Mouse (Mus musculus) right cerebral cortex, postnatal 25 days (tissue): ENCODE results near the gene Prdm10.

ENCODE experiments used
- DNase-seq: peaks from one replicate; pipeline ENCODE4 v3.0.0; 2022

Prdm10 gene

DNA sequence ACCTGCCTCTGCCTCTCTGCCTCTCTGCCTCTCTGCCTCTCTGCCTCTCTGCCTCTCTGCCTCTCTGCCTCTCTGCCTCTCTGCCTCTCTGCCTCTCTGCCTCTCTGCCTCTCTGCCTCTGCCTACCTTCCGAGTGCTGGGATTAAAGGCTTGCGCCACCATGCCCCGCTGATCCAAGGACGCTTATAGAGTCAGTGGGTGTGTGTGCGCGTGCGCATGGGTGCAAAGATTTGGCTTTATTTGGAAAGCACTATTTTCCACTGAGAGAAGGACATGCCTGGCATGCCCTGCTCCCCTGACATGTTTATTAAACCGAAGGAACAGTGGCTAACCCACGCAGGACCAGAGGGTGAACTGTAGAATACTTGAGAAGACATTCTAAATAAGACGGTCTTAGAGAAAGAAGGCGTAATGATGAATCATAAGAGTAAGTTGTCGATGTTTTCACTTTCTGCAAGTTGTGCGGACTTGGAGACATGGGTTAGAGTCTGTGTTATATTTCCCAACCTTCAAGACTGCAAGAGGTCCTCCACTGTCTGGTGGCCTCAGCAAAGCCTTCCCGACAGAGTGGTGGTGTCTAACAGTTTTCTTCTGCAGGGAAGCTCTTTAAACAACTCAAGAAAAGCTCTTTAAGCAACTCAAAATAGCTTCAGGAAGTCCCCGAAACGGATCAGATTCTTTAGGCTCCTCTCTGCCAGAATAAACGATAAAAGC is 104.6 kb downstream of the Prdm10 start:
- no peak for DNase-seq

DNA sequence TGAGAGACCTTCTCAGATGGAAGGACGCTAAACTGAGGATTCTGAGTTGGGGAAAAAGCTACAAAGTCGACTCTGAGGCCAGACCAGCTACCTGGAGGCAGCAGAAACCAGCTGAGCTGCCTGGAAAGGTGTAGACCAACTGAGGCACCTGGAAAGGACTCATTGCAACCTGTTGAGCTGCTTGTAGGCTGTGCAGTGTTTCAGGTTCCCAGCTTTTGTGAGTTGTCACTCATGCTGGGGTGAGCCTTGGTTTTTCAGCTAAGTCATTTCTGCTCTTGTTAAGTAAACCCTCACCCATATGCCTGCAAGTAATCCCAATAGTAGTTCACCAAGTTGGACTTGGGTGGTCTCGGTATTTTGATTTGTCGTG is 105.1 kb downstream of the Prdm10 start:
- DNase-seq = no peak

DNA sequence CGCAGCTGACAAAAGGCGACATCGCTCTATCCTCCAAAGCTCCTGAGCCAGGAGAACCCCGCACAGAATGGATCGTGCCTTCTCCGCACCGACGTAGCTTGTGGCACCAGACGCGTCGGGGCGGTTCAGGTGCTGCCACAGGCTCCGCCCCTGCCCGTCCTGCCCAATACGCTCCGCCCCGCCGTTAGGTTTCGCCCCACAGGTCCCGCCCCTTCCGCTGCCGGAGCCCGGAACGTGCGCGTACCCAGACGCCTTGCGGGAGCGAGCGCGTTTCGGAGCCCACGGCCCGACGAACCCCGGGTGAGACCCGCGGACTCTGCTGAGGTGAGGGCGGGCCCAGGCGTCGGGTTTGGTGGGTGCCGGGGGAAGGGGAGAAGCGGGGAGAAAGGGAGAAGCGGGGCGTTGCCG is 105.6 kb downstream of the Prdm10 start, which contains the start of gene Nfrkb:
Gene Nfrkb, plus strand, starts transcription at position 246 of the 408 bp plus-strand sequence.
- DNase-seq = peak; percentile 96

DNA sequence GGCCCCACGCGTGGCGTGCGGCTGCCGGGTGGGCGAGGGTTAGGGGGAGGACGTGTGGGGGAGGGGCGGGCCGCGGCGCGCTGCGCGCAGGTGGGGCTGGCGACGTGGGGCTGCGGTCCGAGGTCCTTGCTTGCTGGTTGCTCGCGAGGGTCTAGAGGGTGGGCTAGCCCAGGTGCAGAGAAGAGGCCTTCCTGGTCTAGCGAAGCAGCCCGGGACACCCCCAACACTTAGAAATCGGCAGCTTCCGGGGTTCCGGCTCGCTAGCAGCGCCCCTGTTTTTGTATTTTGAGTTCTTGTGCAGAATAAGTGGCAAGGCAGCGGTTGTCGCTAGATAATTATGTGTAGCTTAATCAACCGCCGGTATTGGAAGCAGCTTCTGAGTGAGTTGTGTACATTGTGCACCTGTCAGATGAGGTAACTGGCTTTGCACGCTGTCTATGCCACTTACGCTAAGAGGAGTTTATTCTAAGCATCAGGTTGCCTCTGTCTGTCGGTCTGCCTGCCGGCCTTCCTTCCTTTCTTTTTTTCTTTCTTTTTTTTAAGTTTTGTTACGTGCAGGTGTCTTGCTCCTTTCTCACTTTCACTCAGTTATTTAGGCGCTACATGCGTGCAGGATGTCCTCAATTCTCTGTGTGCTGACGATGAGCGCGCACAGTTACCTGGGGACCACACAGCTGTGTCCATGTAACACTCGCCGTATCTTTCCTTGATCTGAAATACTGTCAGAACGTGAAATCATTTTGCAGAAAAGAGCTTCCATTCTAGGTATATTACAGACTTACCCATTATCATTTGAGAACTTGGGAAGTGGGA is 106.2 kb downstream of the Prdm10 start:
- DNase-seq = no peak

GRCm38 (mm10) chr9:31387206-31387605 is 106.9 kb downstream of the Prdm10 start:
- no peak for DNase-seq

DNA sequence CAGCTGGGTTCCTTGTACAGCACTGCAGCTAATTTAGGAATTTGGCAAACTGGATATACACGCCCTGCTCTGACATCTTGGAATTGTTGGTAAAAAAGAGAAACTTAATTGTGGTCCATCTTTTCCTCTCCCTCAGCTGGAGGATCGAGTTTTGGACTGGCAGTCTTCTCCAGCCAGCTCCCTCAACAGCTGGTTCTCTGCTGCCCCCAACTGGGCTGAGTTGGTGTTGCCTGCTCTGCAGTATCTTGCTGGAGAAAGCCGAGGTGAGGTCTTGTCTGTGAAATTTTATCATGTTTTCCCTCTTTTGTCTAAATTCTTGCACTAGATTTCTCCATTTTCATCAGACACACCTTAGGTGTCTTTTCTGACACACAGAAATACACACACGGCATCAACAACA is 120.1 kb downstream of the Prdm10 start:
- DNase-seq = peak; percentile 61

DNA sequence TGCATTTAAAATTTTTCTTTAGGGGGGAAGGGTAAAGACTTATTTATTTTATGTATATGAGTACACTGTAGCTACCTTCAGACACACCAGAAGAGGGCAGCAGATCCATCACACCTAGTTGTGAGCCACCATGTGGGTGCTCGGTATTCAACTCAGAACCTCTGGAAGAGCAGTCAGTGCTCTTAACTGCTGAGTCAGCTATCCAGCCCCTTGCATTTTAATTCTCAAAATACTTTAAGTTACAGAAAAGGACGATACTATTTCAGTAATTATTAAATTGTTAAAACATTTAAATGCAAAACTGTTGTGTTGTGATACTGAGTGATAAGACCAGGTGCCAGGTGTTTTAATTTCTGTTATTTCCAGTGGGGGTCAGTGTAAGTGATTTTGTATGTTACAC is 124.0 kb downstream of the Prdm10 start:
- DNase-seq = no peak

DNA sequence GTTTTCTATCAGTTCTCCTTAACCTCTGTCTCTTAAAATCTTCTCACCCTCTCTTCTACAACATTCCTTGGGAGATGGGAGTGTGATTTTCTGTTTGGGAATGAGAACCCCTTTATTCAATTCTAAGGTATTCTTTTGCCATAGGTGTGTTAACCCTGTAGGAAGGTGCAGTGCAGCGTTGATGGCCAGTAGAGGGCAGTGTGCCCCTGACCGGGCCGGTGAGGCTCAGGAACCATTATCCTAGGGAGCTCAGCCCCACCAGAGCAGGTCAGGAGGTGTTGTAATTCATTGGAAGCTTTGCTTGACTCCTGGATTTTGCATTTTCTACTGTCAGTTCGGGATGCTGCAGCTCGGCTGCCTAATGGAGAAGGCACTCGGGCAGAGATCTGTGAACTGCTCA is 124.9 kb downstream of the Prdm10 start:
- DNase-seq = no peak

GRCm38 (mm10) chr9:31412165-31412564 is 131.8 kb downstream of the Prdm10 start:
- no peak for DNase-seq

DNA sequence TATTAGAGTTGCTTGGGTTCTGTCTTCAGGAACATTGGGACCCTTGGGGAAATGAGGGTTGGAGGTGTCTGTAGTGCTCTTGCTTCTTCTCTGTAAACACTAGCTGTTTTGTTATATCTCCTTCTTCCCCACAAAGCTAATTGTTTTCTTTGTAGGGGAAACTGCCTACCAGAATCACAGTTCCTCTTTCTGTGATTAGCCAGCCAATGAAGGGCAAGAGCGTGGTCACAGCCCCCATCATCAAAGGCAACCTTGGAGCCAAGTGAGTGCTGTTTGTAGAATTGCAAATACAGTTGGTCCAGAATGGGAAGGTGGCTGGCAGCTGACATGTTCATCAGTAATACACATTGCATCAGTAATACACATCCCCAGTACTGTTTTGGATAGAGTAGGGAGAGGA is 138.5 kb downstream of the Prdm10 start:
- DNase-seq = no peak

- no peak for DNase-seq
These were observed 141.8 kb downstream of the Prdm10 start for GRCm38 (mm10) chr9:31422143-31422542.

GRCm38 (mm10) chr9:31428971-31429370 is 148.6 kb downstream of the Prdm10 start:
- no peak for DNase-seq

DNA sequence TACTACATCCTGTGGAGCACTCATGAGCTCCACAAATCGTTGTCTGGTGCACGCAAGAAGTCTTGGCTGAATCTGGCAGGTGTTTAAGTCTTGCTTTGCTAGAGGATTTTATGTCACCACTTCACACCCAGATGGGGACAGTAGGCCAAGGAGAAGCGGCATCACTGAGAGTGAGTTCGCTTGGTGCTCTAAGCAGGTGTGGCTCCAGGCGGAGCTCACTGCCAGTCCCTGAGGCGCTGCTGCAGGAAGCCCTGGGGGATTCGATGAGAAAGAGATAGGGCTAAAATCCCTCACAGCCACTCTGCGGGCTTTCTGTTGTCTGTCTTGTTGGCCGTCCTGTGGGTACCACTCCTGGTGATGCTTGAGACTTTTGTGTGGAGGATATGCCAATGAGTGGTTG is 149.7 kb downstream of the Prdm10 start:
- DNase-seq = no peak
